ENCODE assay signal across 8 mouse cellular contexts in the genomic region with DNA sequence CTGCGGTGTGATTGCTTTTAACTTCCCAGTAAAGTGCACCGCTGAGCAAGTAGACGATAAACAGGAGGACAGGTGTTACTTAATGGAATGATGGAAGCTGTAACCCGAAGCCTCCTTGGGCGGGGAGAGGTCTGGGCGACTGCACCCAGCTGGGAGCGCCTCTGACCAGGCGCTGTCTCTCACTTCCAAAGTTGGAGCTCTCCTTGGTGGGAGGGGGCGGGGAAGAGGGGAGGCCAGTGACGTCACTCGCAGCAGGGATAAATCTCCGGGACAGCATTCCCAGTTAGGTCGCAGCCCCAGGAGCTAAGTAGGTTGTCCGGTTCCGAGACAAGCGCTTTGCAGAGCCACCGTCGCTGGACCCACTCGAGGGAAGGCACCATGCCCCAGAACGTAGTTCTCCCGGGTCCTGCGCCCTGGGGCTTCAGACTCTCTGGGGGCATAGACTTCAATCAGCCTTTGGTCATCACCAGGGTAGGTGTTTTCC. TPM values are rescaled to one million over a fixed set of nuclear protein-coding genes. Genes with fewer than 3 reads are reported as not detected.
A peak's percentile ranks its signal among the peaks of the same experiment; 100 is the strongest.
DNase-seq lines count a peak whose midpoint lies in the region; ATAC-seq and TF ChIP-seq lines count a peak whose summit lies in the region.

TSS of gene Pdlim3 (plus strand) at position 260 of the 484 bp plus-strand sequence.

- peaks cover 37% of the 10 kb centered on the region for H3K27me3 ChIP-seq in forebrain, embryonic 10.5 days (ENCODE audit: poor library complexity, severe bottlenecking)
- no peaks in the 10 kb centered on the region for H3K27me3 ChIP-seq in heart, postnatal 0 days (ENCODE audit: control insufficient read depth, insufficient read depth, low read length)
- H3K27me3 ChIP-seq in limb, embryonic 11.5 days (ENCODE audit: control insufficient read depth, insufficient read depth, low read length): no peaks in the 10 kb centered on the region
- H3K27me3 ChIP-seq in midbrain, embryonic 14.5 days (ENCODE audit: control insufficient read depth, insufficient read depth, low read length): 0 out of 2 replicates have a peak, but pooled peaks cover 13% of the 10 kb centered on the region

- WGBS in forebrain, embryonic 10.5 days: under 1% methylated on average over 22 of the region's 22 CpGs
- WGBS in heart, postnatal 0 days: 1% methylated on average over 22 of the region's 22 CpGs
- under 1% methylated on average over 22 of the region's 22 CpGs for WGBS in limb, embryonic 11.5 days
- WGBS in midbrain, embryonic 14.5 days: under 1% methylated on average over 22 of the region's 22 CpGs

- ATAC-seq in frontal cortex, adult (ENCODE audit: low TSS enrichment): peak; percentile 55
- peak; percentile 91 for ATAC-seq in heart, postnatal 0 days (ENCODE audit: insufficient read depth, low read depth)
- peak; percentile 83 for ATAC-seq in limb, embryonic 11.5 days (ENCODE audit: insufficient number of reproducible peaks, low FRiP score, low TSS enrichment, low read depth)
- ATAC-seq in midbrain, embryonic 14.5 days (ENCODE audit: low FRiP score, low TSS enrichment): peak; percentile 50; the same call in 1 of the 2 replicates

- 0 out of 2 replicates have a peak within 1 kb of the TSS, but pooled peaks have one; percentile 36 for H3K27ac ChIP-seq in forebrain, embryonic 10.5 days
- peak within 1 kb of the TSS; percentile 90 for H3K27ac ChIP-seq in heart, postnatal 0 days (ENCODE audit: low read depth)
- no peak within 1 kb of the TSS for H3K27ac ChIP-seq in limb, embryonic 11.5 days (replicated peaks; ENCODE audit: low read depth, low read length)
- no peak within 1 kb of the TSS for H3K27ac ChIP-seq in midbrain, embryonic 14.5 days (replicated peaks; ENCODE audit: low read depth, low read length)

- peak within 1 kb of the TSS; percentile 85 for H3K4me2 ChIP-seq in heart, postnatal 0 days (ENCODE audit: low read depth, low read length)
- peak within 1 kb of the TSS; percentile 67 for H3K4me2 ChIP-seq in limb, embryonic 11.5 days (ENCODE audit: low read depth, severe bottlenecking)
- H3K4me2 ChIP-seq in midbrain, embryonic 14.5 days (ENCODE audit: low read length): peak within 1 kb of the TSS; percentile 55

- peaks cover 1% of the 10 kb centered on the region; the same call in 1 of the 2 replicates for H3K9me3 ChIP-seq in forebrain, embryonic 10.5 days
- H3K9me3 ChIP-seq in heart, postnatal 0 days (replicated peaks; ENCODE audit: control insufficient read depth, low read length): no peaks in the 10 kb centered on the region
- no peaks in the 10 kb centered on the region for H3K9me3 ChIP-seq in limb, embryonic 11.5 days (ENCODE audit: control insufficient read depth, low read length)
- H3K9me3 ChIP-seq in midbrain, embryonic 14.5 days (ENCODE audit: control insufficient read depth, low read length): no peaks in the 10 kb centered on the region

- no peak for TF ChIP-seq EP300 in heart, postnatal 0 days (IDR thresholded peaks at IDR 0.05; ENCODE audit: low read depth)

- no peaks in the 10 kb centered on the region for H3K36me3 ChIP-seq in forebrain, embryonic 10.5 days (replicated peaks)
- H3K36me3 ChIP-seq in heart, postnatal 0 days (replicated peaks; ENCODE audit: control insufficient read depth, insufficient read depth, low read length): no peaks in the 10 kb centered on the region
- no peaks in the 10 kb centered on the region for H3K36me3 ChIP-seq in limb, embryonic 11.5 days (ENCODE audit: control insufficient read depth, insufficient read depth, low read length)
- no peaks in the 10 kb centered on the region for H3K36me3 ChIP-seq in midbrain, embryonic 14.5 days (ENCODE audit: control insufficient read depth, insufficient read depth, low read length)

- TF ChIP-seq CTCF in heart, postnatal 0 days (IDR thresholded peaks at IDR 0.05; ENCODE audit: low read depth): no peak

- no peak for DNase-seq in frontal cortex, postnatal 14 days (ENCODE audit: low spot score in 2 of 2)
- peak; percentile 36 for DNase-seq in forebrain, embryonic 10.5 days (ENCODE audit: extremely low spot score, low spot score)
- peak; percentile 87 for DNase-seq in heart, postnatal 0 days (ENCODE audit: low spot score)
- peak; percentile 75 for DNase-seq in limb, embryonic 11.5 days (ENCODE audit: low spot score)
- DNase-seq in midbrain, embryonic 14.5 days: peak; percentile 70
- DNase-seq in urinary bladder, postnatal 4 days (ENCODE audit: low spot score in 2 of 2): peak; percentile 61 to 69
- DNase-seq in layer of hippocampus, postnatal 14 days (ENCODE audit: low spot score in 2 of 2): no peak

- H3K4me3 ChIP-seq in forebrain, embryonic 10.5 days: peak within 1 kb of the TSS; percentile 56
- H3K4me3 ChIP-seq in heart, postnatal 0 days (ENCODE audit: low read depth, low read length): peak within 1 kb of the TSS; percentile 66
- peak within 1 kb of the TSS; percentile 24 for H3K4me3 ChIP-seq in limb, embryonic 11.5 days (ENCODE audit: low read depth, low read length)
- peak within 1 kb of the TSS; percentile 25 for H3K4me3 ChIP-seq in midbrain, embryonic 14.5 days (replicated peaks; ENCODE audit: low read depth, low read length)

- peaks cover 19% of the 10 kb centered on the region for H3K4me1 ChIP-seq in forebrain, embryonic 10.5 days
- H3K4me1 ChIP-seq in heart, postnatal 0 days (ENCODE audit: control insufficient read depth, insufficient read depth): 0 out of 2 replicates have a peak, but pooled peaks cover 3% of the 10 kb centered on the region
- no peaks in the 10 kb centered on the region for H3K4me1 ChIP-seq in limb, embryonic 11.5 days (ENCODE audit: control insufficient read depth, insufficient read depth, low read length)
- H3K4me1 ChIP-seq in midbrain, embryonic 14.5 days (ENCODE audit: control insufficient read depth, insufficient read depth, low read length): 0 out of 2 replicates have a peak, but pooled peaks cover 7% of the 10 kb centered on the region

- peak within 1 kb of the TSS; percentile 69 for H3K9ac ChIP-seq in heart, postnatal 0 days (replicated peaks; ENCODE audit: low read depth, low read length)
- H3K9ac ChIP-seq in limb, embryonic 11.5 days (ENCODE audit: low read length): no peak within 1 kb of the TSS
- peak within 1 kb of the TSS; percentile 9; the same call in 1 of the 2 replicates for H3K9ac ChIP-seq in midbrain, embryonic 14.5 days (replicated peaks; ENCODE audit: low read length)

RNA-seq across cellular contexts. Expression of gene Pdlim3, which starts in this region (rescaled TPM):
- 2.7 and 3.0 TPM in 2 replicates for polyA plus RNA-seq in forebrain, embryonic 10.5 days (2016; fragmentation: Nextera tagmentation; extraction: Ambion mirVana)
- total RNA-seq in heart, postnatal 0 days (2014; rRNA removed; ENCODE audit: low replicate concordance): 128 and 168 TPM in 2 replicates
- polyA plus RNA-seq in heart, postnatal 0 days (2015; fragmentation: Nextera tagmentation; extraction: Ambion mirVana): 125 and 127 TPM in 2 replicates
- polyA plus RNA-seq in limb, embryonic 11.5 days (2014; fragmentation: Nextera tagmentation; extraction: Ambion mirVana): 9.9 and 10.3 TPM in 2 replicates
- polyA plus RNA-seq in midbrain, embryonic 14.5 days (2014; fragmentation: Nextera tagmentation; extraction: Ambion mirVana): 30.5 and 30.7 TPM in 2 replicates
- total RNA-seq in layer of hippocampus, postnatal 14 days (2021): 1 to 10 TPM; 1.1 to 2.3 TPM

Comparison
In these comparisons a context has a peak if more than half of its experiments do, and no peak if none do; other contexts are left out.
1. RNA of gene Pdlim3 (total RNA-seq): 128 to 168 TPM in heart, postnatal 0 days; 1.1 to 2.3 TPM in layer of hippocampus, postnatal 14 days; every median in the first group is over 10 times any median in the second.
2. DNase-seq: peak in forebrain, embryonic 10.5 days (single experiment), heart, postnatal 0 days (single experiment), limb, embryonic 11.5 days (single experiment), midbrain, embryonic 14.5 days (single experiment) and urinary bladder, postnatal 4 days (2 of 2); none in frontal cortex, postnatal 14 days (0 of 2) and layer of hippocampus, postnatal 14 days (0 of 2).
3. H3K27ac ChIP-seq: peak in forebrain, embryonic 10.5 days (single experiment) and heart, postnatal 0 days (single experiment); none in limb, embryonic 11.5 days (single experiment) and midbrain, embryonic 14.5 days (single experiment).
4. Peak in every context shown above with its lines, with median percentiles within 50 percentile points of each other: ATAC-seq, H3K4me3 ChIP-seq and H3K4me2 ChIP-seq.